Mouse (Mus musculus): ENCODE results near the gene Tuba4a. TPM values are rescaled to one million over a fixed set of nuclear protein-coding genes. Genes with fewer than 3 reads are reported as not detected.

Gene Tuba4a
- total RNA-seq, 2 experiments from 2014 or later = 490 to 573 TPM

- DNase-seq = no peak
These were observed 7.1 kb downstream of the Tuba4a start for GRCm38 (mm10) chr1:75212542-75212941.

GRCm38 (mm10) chr1:75211141-75211708 is 8.4 kb downstream of the Tuba4a start:
- no peak for DNase-seq

GRCm38 (mm10) chr1:75210136-75211087 is 9.3 kb downstream of the Tuba4a start, which contains the start of the genes Glb1l and Stk16:
Gene Glb1l (minus strand): TSS chr1:75210813.
Gene Stk16 (plus strand): TSS chr1:75210838.
- DNase-seq = peak; percentile 96

GRCm38 (mm10) chr1:75208967-75209678 is 10.5 kb downstream of the Tuba4a start:
- DNase-seq = peak; percentile 37

- DNase-seq = no peak
These were observed 18.4 kb downstream of the Tuba4a start for GRCm38 (mm10) chr1:75201236-75201635.

- DNase-seq = no peak
These were observed 27.2 kb downstream of the Tuba4a start for GRCm38 (mm10) chr1:75192452-75192851.

- DNase-seq = peak; percentile 82
These were observed 27.9 kb downstream of the Tuba4a start, which contains the start of the genes Ankzf1 and Atg9a for GRCm38 (mm10) chr1:75191622-75192402. Gene Ankzf1 (plus strand): TSS chr1:75192151. Gene Atg9a (minus strand): TSS chr1:75192196.

GRCm38 (mm10) chr1:75191258-75191621 is 28.4 kb downstream of the Tuba4a start:
- no peak for DNase-seq

- DNase-seq = no peak
These were observed 29.1 kb downstream of the Tuba4a start for GRCm38 (mm10) chr1:75190577-75190976.

GRCm38 (mm10) chr1:75187914-75188483 is 31.7 kb downstream of the Tuba4a start:
- DNase-seq = no peak

GRCm38 (mm10) chr1:75187126-75187525 is 32.5 kb downstream of the Tuba4a start:
- DNase-seq = no peak

GRCm38 (mm10) chr1:75185495-75185894 is 34.2 kb downstream of the Tuba4a start:
- DNase-seq = no peak

GRCm38 (mm10) chr1:75182160-75182559 is 37.5 kb downstream of the Tuba4a start:
- DNase-seq = no peak

GRCm38 (mm10) chr1:75181377-75181870 is 38.2 kb downstream of the Tuba4a start:
- DNase-seq = no peak

GRCm38 (mm10) chr1:75180741-75181140 is 38.9 kb downstream of the Tuba4a start:
- DNase-seq = no peak

GRCm38 (mm10) chr1:75180105-75180590 is 39.5 kb downstream of the Tuba4a start, which contains the start of gene Abcb6:
Gene Abcb6 (minus strand): TSS chr1:75180392.
- DNase-seq = peak; percentile 83

GRCm38 (mm10) chr1:75179334-75180104 is 40.1 kb downstream of the Tuba4a start:
- DNase-seq = peak; percentile 67

GRCm38 (mm10) chr1:75168472-75169464 is 50.9 kb downstream of the Tuba4a start, which contains the start of gene Zfand2b:
Gene Zfand2b (plus strand): TSS chr1:75168646.
- peak; percentile 97 for DNase-seq

- no peak for DNase-seq
These were observed 51.6 kb downstream of the Tuba4a start for GRCm38 (mm10) chr1:75168093-75168471.

Data from gastrocnemius, postnatal 10 days (tissue).